Mouse (Mus musculus) heart, postnatal 10 days (tissue): ENCODE data around the gene Myo5c. TPM values are rescaled to one million over a fixed set of nuclear protein-coding genes. Genes with fewer than 3 reads are reported as not detected.

Experiments
- DNase-seq, 2 experiments: peaks; one replicate each; pipeline ENCODE4 v3.0.0; 2021
- intact Hi-C: fragments of 180-260 bp; cut with DNase I; formaldehyde crosslinking; loops from one replicate; pipeline ENCODE4 v1.15.1; 2025
- total RNA-seq, 2 experiments: library from RNA; stranded (reverse); gene quantifications; 2 replicates each; pipeline ENCODE4 v1.2.3; 2021

Myo5c gene
- total RNA-seq, 2 experiments from 2014 or later: 3.4 to 4.9 TPM

- DNase-seq: peak in 1 of 2 experiments; percentile 28
Measured at GRCm38 (mm10) chr9:75314517-75315105, 82.8 kb downstream of the Myo5c start.

DNA sequence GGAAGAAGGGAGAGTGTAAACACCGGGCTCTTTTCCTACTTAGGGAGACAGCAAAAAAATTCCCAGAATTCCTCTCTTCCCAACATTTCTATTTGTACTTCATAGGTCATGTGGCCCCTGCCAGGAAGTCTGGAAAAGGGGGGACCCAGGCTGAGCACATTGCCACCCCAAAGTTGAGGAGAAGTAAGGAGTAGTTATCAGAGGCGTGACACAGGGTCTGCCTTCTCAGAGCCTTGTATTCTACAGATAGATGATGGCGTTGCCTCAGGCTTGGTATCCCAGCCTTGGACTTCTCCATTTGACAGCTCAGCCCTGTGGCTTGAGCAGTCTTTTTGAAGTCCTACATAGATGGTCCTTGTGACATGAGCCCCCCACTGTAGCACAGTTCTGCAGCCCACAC, 83.4 kb downstream of the Myo5c start:
- intact Hi-C loops: no loop called here
- DNase-seq: peak in 1 of 2 experiments; percentile 4

More at GRCm38 (mm10) chr9:75314517-75315105, 82.8 kb downstream of the Myo5c start:
- intact Hi-C loops: no loop called here

DNA sequence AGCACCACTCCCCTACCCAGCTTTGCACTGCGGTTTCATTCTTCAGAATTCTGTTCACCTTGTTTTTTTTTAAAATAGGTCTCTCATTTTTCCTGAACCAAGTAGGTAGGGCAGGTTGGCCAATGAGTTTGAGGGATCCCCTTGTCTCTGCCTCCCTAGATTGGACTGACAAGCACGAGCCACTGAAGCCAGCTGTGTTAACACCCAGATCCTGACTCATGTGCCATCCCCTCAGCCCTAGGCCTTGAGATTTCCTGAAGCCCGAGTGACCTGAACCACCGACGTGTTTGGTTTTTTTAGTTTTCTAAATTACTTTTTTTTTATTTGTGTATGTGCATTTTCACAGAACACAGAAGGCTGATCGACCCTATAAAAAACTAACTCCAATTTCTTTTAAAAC, 85.0 kb downstream of the Myo5c start:
- no peak for DNase-seq
- intact Hi-C loops: no loop called here

GRCm38 (mm10) chr9:75318196-75318595, 86.4 kb downstream of the Myo5c start:
- intact Hi-C loops: no loop called here
- no peak for DNase-seq

- peak in 1 of 2 experiments; percentile 5 for DNase-seq
- intact Hi-C loops: no loop called here
Measured at GRCm38 (mm10) chr9:75319365-75319764, 87.5 kb downstream of the Myo5c start.

GRCm38 (mm10) chr9:75322099-75322885, 90.5 kb downstream of the Myo5c start:
- no peak for DNase-seq
- intact Hi-C loops: no loop called here

- no peak for DNase-seq
- intact Hi-C loops: no loop called here
Measured at GRCm38 (mm10) chr9:75328047-75328446, 96.2 kb downstream of the Myo5c start.

DNA sequence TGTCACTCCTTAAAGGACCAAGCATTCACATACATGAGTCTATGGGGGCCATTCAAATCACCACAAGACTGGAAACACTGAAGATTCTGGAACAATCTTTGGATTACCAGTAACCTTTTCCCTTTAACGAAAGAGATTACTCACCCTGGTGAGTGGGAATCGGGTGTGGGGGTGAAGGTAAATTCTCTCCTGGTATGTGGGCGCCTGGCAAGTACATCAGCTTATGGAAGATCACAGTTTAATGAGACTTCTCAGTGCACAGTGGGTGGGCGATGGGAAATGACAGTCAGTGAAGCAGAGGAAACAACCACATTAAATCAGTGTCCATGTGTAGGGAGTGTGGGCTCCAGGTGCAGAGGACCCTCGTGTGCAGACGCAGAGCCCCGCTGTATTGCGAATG, 99.0 kb downstream of the Myo5c start:
- intact Hi-C loops: no loop called here
- DNase-seq: no peak

GRCm38 (mm10) chr9:75334440-75334839, 102.6 kb downstream of the Myo5c start:
- intact Hi-C loops: no loop called here

DNA sequence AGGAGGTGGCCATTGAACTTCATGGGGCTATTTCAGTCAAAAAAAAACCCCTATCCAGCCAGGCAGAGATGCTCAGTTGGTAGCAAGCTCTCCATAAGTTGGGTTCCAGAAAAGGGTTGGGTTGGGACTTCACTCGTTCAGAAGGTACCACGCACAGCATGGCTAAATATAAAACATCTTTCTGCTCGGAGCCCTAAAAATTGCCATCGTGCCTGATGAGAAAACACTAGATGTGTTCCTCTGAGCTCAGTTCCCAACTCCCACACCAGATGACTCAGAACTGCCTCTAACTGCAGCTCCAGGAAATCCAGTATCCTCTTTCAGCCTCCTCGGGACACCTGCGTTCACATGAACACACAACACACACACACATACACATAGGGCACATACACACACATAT, 106.2 kb downstream of the Myo5c start:
- intact Hi-C loops: no loop called here

More at GRCm38 (mm10) chr9:75334440-75334839, 102.6 kb downstream of the Myo5c start:
- DNase-seq: no peak

GRCm38 (mm10) chr9:75342433-75342832, 110.6 kb downstream of the Myo5c start:
- no peak for DNase-seq
- intact Hi-C loops: no loop called here

More for the DNA sequence above, 106.2 kb downstream of the Myo5c start:
- no peak for DNase-seq

DNA sequence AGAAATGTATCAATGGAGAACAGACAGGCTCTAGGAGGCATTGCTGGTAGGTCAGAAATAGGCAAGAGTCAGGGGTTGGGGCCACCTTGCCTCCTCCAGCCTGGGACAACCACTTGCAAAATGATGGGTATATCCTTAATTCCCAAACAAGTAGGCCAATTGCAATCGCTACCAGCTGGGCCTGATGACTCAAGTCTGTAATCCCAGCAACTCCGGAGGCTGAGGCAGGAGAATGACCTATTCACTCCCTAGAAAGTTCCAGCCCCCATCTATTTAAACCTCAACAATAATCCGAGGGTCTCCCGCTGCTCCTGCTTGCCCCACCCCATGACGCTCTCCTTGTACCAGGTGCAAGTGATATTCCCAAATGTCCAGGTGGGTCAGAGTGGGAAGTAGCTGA, 115.6 kb downstream of the Myo5c start, which contains the start of gene Bcl2l10:
TSS of gene Bcl2l10 (plus strand) at position 301 of the 400 bp plus-strand sequence.
- intact Hi-C loops: no loop called here
- no peak for DNase-seq

DNA sequence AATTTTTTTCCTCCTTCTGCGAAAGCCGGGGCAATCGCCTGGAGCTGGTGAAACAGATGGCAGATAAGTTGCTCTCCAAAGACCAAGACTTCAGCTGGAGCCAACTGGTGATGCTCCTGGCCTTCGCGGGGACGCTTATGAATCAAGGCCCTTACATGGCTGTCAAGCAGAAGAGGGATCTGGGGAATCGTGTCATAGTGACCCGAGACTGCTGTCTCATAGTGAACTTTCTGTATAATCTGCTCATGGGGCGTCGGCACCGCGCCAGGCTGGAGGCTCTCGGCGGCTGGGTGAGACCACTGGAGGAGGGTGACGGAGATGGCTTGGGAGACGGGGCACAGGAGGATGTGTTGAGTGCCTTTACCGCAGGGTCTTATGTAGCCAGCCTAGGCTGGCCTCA, 116.2 kb downstream of the Myo5c start:
- intact Hi-C loops: no loop called here
- DNase-seq: no peak

GRCm38 (mm10) chr9:75348641-75349040, 116.8 kb downstream of the Myo5c start:
- intact Hi-C loops: no loop called here
- no peak for DNase-seq

GRCm38 (mm10) chr9:75353094-75353493, 121.3 kb downstream of the Myo5c start:
- intact Hi-C loops: no loop called here
- DNase-seq: no peak

Other genes starting within 250 kb of the Myo5c start
- 100 to 1,000 TPM; 157 to 163 TPM for gene Arpp19, start 194.4 kb upstream of the Myo5c start, total RNA-seq
- 10 to 100 TPM; 18.1 to 18.4 TPM for gene Myo5a, start 161.0 kb upstream of the Myo5c start, total RNA-seq
- 10 to 100 TPM; 32.8 to 33.3 TPM for gene Gnb5, start 74.3 kb downstream of the Myo5c start, total RNA-seq
- gene Bcl2l10, start 115.7 kb downstream of the Myo5c start, total RNA-seq: not detected
- 10 to 100 TPM; 47.8 to 49.8 TPM for gene Mapk6, start 178.0 kb downstream of the Myo5c start, total RNA-seq
- 10 to 100 TPM; 21.8 to 23.2 TPM for gene Leo1, start 209.5 kb downstream of the Myo5c start, total RNA-seq